Mouse (Mus musculus) liver, embryonic 14.5 days (tissue): ENCODE results near the gene Lmbrd1.

Experiments
- CTCF ChIP-seq: IDR thresholded peaks from 2 replicates; pipeline ENCODE4 v1.5.1; 2016; ENCODE audit warnings: antibody characterized with exemption, low read depth, control low read depth
- EP300 ChIP-seq: IDR thresholded peaks from 2 replicates; pipeline ENCODE4 v1.6.1; 2016; ENCODE audit warnings: antibody characterized with exemption, low read depth

GRCm38 (mm10) chr1:24680991-24681390, 2.6 kb downstream of the Lmbrd1 start:
- TF ChIP-seq CTCF (no peak), EP300 (no peak)
